Mouse (Mus musculus): ENCODE results near the gene Erfe.

The Erfe gene

GRCm38 (mm10) chr1:91373414-91373835 lies 7.2 kb downstream of the Erfe start:
- DNase-seq (ENCODE audit: low spot score): no peak

GRCm38 (mm10) chr1:91380453-91381090 lies 14.3 kb downstream of the Erfe start:
- no peak for DNase-seq (ENCODE audit: low spot score)

- no peak for DNase-seq (ENCODE audit: low spot score)
Measured at GRCm38 (mm10) chr1:91381091-91381471, 14.9 kb downstream of the Erfe start.

GRCm38 (mm10) chr1:91390369-91390768 lies 24.1 kb downstream of the Erfe start:
- no peak for DNase-seq (ENCODE audit: low spot score)

- DNase-seq (ENCODE audit: low spot score): no peak
Measured at GRCm38 (mm10) chr1:91397927-91398259, 31.7 kb downstream of the Erfe start.

GRCm38 (mm10) chr1:91398260-91399062 lies 32.2 kb downstream of the Erfe start, which contains the start of gene Ilkap:
TSS of gene Ilkap (minus strand) at chr1:91398815.
- no peak for DNase-seq (ENCODE audit: low spot score)

- DNase-seq (ENCODE audit: low spot score): no peak
Measured at GRCm38 (mm10) chr1:91404976-91405375, 38.7 kb downstream of the Erfe start.

GRCm38 (mm10) chr1:91405406-91406169 lies 39.4 kb downstream of the Erfe start:
- no peak for DNase-seq (ENCODE audit: low spot score)

GRCm38 (mm10) chr1:91407819-91408218 lies 41.6 kb downstream of the Erfe start:
- no peak for DNase-seq (ENCODE audit: low spot score)

- DNase-seq (ENCODE audit: low spot score): no peak
Measured at GRCm38 (mm10) chr1:91411631-91412285, 45.5 kb downstream of the Erfe start.

GRCm38 (mm10) chr1:91412286-91413029 lies 46.2 kb downstream of the Erfe start:
- DNase-seq (ENCODE audit: low spot score): no peak

- peak; percentile 69 for DNase-seq (ENCODE audit: low spot score)
Measured at GRCm38 (mm10) chr1:91413030-91413506, 46.8 kb downstream of the Erfe start.

- DNase-seq (ENCODE audit: low spot score): no peak
Measured at GRCm38 (mm10) chr1:91413536-91413897, 47.3 kb downstream of the Erfe start.

- DNase-seq (ENCODE audit: low spot score): no peak
Measured at GRCm38 (mm10) chr1:91413898-91414594, 47.8 kb downstream of the Erfe start, which contains the start of gene Hes6. TSS of gene Hes6 (minus strand) at chr1:91414038.

GRCm38 (mm10) chr1:91414903-91415302 lies 48.7 kb downstream of the Erfe start:
- no peak for DNase-seq (ENCODE audit: low spot score)

GRCm38 (mm10) chr1:91415311-91415710 lies 49.1 kb downstream of the Erfe start:
- DNase-seq (ENCODE audit: low spot score): no peak

- no peak for DNase-seq (ENCODE audit: low spot score)
Measured at GRCm38 (mm10) chr1:91417991-91418390, 51.8 kb downstream of the Erfe start.

- DNase-seq (ENCODE audit: low spot score): no peak
Measured at GRCm38 (mm10) chr1:91419862-91420600, 53.8 kb downstream of the Erfe start.

- no peak for DNase-seq (ENCODE audit: low spot score)
Measured at GRCm38 (mm10) chr1:91420601-91421065, 54.4 kb downstream of the Erfe start.

Measured in urinary bladder, postnatal 10 days (tissue).